Mouse (Mus musculus) liver, postnatal 0 days (tissue): ENCODE measurements at regions not wholly inside any gene's neighbourhood (a gene's known extent, or its start where the extent isn't known, plus 50 kb on each side); places are given as distances from the start of the nearest gene placed in this dataset.

Source experiments
- CTCF ChIP-seq: sonication (generic); IDR thresholded peaks from 2 replicates; pipeline ENCODE4 v1.5.1; 2016; ENCODE audit warnings: antibody characterized with exemption, low read depth
- EP300 ChIP-seq: IDR thresholded peaks from 2 replicates; pipeline ENCODE4 v1.6.1; 2016; ENCODE audit warnings: antibody characterized with exemption, low read depth, mild to moderate bottlenecking

DNA sequence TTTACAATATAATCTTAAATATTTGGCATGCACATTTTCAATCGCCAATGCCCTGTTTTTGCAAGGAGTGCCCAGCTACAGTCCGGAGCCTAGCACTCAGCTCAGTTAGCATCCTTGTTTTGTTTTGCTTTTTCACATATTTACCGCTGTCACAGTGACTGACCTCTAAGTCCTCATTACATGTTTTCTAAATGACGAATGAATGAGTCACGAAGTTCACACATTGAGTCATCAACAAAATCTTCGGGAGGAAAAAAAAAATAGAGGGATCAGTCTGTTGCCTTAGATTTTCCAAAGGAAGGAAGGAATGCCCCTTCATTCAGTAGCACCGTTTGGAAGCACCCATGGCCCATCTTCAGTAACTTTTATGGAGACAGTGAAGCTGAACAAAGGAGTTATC lies 342.9 kb upstream of the Actbl2 start:
- TF ChIP-seq CTCF = no peak
- no peak for TF ChIP-seq EP300
